Comparison of ENCODE assay signal across 8 mouse cellular contexts in the genomic region with DNA sequence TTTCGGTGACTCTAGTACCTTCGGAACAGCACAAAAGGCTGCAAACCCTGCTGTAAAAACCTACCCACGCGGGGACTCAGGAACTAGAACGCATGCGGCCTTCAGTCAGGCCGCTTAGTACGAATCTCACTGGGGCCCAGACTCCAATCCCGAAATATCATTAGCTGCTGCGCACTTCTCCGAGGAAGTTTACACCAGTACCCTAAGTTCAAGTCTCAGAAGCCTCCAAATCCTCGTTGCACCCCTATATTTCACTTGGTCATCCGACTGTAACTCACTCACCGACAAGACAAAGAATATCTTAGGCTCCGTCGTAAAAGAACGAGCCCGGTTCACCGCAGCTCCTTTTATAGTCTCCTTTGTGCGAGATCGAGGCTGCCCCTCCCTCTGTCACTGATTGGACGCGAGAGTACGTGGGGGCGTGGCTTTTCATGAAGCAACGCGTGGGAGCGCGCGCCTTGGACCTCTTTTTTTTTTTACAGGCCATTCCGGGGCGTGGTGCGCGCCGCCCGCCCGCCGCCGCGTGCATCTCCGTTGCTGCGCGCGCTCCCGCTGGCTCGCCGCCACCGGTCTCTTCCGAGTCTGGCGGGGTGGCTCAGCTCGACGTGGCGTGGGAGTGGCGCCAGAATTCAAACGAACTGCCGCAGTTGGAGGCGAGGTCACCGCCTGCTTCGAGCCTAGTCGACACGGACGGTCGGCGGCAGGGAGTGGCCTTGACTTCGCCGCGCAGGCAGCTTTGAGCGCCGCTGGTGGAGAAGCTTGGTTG. TPM values are rescaled to one million over a fixed set of nuclear protein-coding genes. Genes with fewer than 3 reads are reported as not detected.
DNase-seq lines count a peak whose midpoint lies in the region; ATAC-seq and TF ChIP-seq lines count a peak whose summit lies in the region.

No protein-coding gene starts in this region.

- intact Hi-C loops in gastrocnemius, adult 2 months (cut with DNase I), result loop anchor here (1.0 to 2.0 kb wide), 2 partner anchors 24 to 39 kb away; no protein-coding TSS in a partner anchor
- intact Hi-C loops in left cerebral cortex, adult 2 months (cut with DNase I), result loop anchor here (1.0 to 2.0 kb wide), 3 partner anchors 26 to 84 kb away; partner anchors contain the start of genes Snx14, Syncrip and Zfp949

- H3K4me1 ChIP-seq in hindbrain, postnatal 0 days (ENCODE audit: insufficient read depth, low read length), result no peaks in the 10 kb centered on the region

- peak overlapping the region; percentile 83 for H3K4me3 ChIP-seq in gastrocnemius, adult 2 months
- peak overlapping the region; percentile 86 for H3K4me3 ChIP-seq in hindbrain, postnatal 0 days (ENCODE audit: low read length)
- H3K4me3 ChIP-seq in left cerebral cortex, adult 2 months, result peak overlapping the region; percentile 82

- DNase-seq in WW6 (ENCODE audit: low read depth, low spot score), result peak; percentile 90
- peak; percentile 92 to 96 for DNase-seq in cerebellum, postnatal 4 days (ENCODE audit: low spot score in 2 of 2)
- peak; percentile 99 for DNase-seq in gastrocnemius, adult 2 months
- DNase-seq in hindbrain, postnatal 0 days (ENCODE audit: low spot score), result peak; percentile 99
- peak; percentile 95 to 96 for DNase-seq in left cerebral cortex, adult 2 months (ENCODE audit: extremely low spot score in 1 of 2, low spot score in 2 of 2)
- DNase-seq in right cerebral cortex, adult 2 months (ENCODE audit: low spot score in 2 of 2), result peak; percentile 97
- peak; percentile 98 for DNase-seq in urinary bladder, postnatal 14 days (ENCODE audit: low spot score)

- WGBS in hindbrain, postnatal 0 days, result under 1% methylated on average over 69 of the region's 69 CpGs

- peak overlapping the region; percentile 91 for H3K27ac ChIP-seq in gastrocnemius, adult 2 months
- peak overlapping the region; percentile 93 for H3K27ac ChIP-seq in hindbrain, postnatal 0 days
- H3K27ac ChIP-seq in left cerebral cortex, adult 2 months, result peak overlapping the region; percentile 92

- no peaks in the 10 kb centered on the region for H3K9me3 ChIP-seq in hindbrain, postnatal 0 days (ENCODE audit: low read length)

- TF ChIP-seq CTCF in gastrocnemius, adult 2 months (IDR thresholded peaks at IDR 0.05), result peak; percentile 57
- TF ChIP-seq CTCF in hindbrain, postnatal 0 days (IDR thresholded peaks at IDR 0.05; ENCODE audit: low read depth), result peak; percentile 62
- peak; percentile 42 for TF ChIP-seq CTCF in left cerebral cortex, adult 2 months (IDR thresholded peaks at IDR 0.05)

- H3K9ac ChIP-seq in hindbrain, postnatal 0 days (replicated peaks; ENCODE audit: low read length), result peak overlapping the region; percentile 89

- peak overlapping the region; percentile 82 for H3K4me2 ChIP-seq in hindbrain, postnatal 0 days (ENCODE audit: low read depth, low read length)

- H3K27me3 ChIP-seq in hindbrain, postnatal 0 days (ENCODE audit: insufficient read depth, low read length), result no peaks in the 10 kb centered on the region

- peaks cover 5% of the 10 kb centered on the region; the same call in 1 of the 2 replicates for H3K36me3 ChIP-seq in hindbrain, postnatal 0 days (ENCODE audit: insufficient read depth, low read length)

- peak; percentile 95 for ATAC-seq in hindbrain, postnatal 0 days
- ATAC-seq in megakaryocyte, adult 5-6 weeks (ENCODE audit: poor library complexity, severe bottlenecking), result peak; percentile 85

RNA-seq across cellular contexts. Expression of gene Zfp949, which starts 25.1 kb away (rescaled TPM):
- 10 to 100 TPM in 1 of 2 experiments, 1 to 10 TPM in 1; 9.0 to 10.5 TPM for total RNA-seq in gastrocnemius, adult 2 months (2021)
- 15.6 and 17.7 TPM in 2 replicates for total RNA-seq in hindbrain, postnatal 0 days (2014; rRNA removed)
- polyA plus RNA-seq in hindbrain, postnatal 0 days (2015; fragmentation: Nextera tagmentation; extraction: Ambion mirVana), result 15.9 and 16.9 TPM in 2 replicates
- 10 to 100 TPM; 26.0 to 26.2 TPM for total RNA-seq in left cerebral cortex, adult 2 months (2021)
- total RNA-seq in megakaryocyte, adult 5-6 weeks (2015), result 4.3 and 4.6 TPM in 2 replicates
- 7.2 and 8.9 TPM in 2 replicates for total RNA-seq in megakaryocyte, adult 5-6 weeks (2017)

RNA-seq across cellular contexts. Expression of gene Syncrip, which starts 40.4 kb away (rescaled TPM):
- total RNA-seq in gastrocnemius, adult 2 months (2021), result 10 to 100 TPM; 59.4 to 65.0 TPM
- total RNA-seq in hindbrain, postnatal 0 days (2014; rRNA removed), result 55.0 and 59.5 TPM in 2 replicates
- polyA plus RNA-seq in hindbrain, postnatal 0 days (2015; fragmentation: Nextera tagmentation; extraction: Ambion mirVana), result 70.0 and 72.4 TPM in 2 replicates
- total RNA-seq in left cerebral cortex, adult 2 months (2021), result 10 to 100 TPM; 68.7 to 71.3 TPM
- 113 and 121 TPM in 2 replicates for total RNA-seq in megakaryocyte, adult 5-6 weeks (2015)
- total RNA-seq in megakaryocyte, adult 5-6 weeks (2017), result 116 and 128 TPM in 2 replicates

RNA-seq across cellular contexts. Expression of gene Trim43a, which starts 57.9 kb away (rescaled TPM):
- under 1 TPM; 0.23 to 0.28 TPM for total RNA-seq in gastrocnemius, adult 2 months (2021)
- total RNA-seq in hindbrain, postnatal 0 days (2014; rRNA removed), result not detected in 2 replicates
- 0.16 TPM in 1 of 2 replicates, not detected in the other for polyA plus RNA-seq in hindbrain, postnatal 0 days (2015; fragmentation: Nextera tagmentation; extraction: Ambion mirVana)
- 1 to 10 TPM; 1.6 to 1.7 TPM for total RNA-seq in left cerebral cortex, adult 2 months (2021)
- total RNA-seq in megakaryocyte, adult 5-6 weeks (2015), result not detected in 2 replicates
- total RNA-seq in megakaryocyte, adult 5-6 weeks (2017), result not detected in 2 replicates

Comparison
In these comparisons a context has a peak if more than half of its experiments do, and no peak if none do; other contexts are left out.
1. Peak in every context shown above with its lines: DNase-seq, ATAC-seq, H3K4me3 ChIP-seq and H3K27ac ChIP-seq.